In genomic region chr7:27592217-27592929, GRCm38 (mm10) we compare ENCODE assay signal across 8 mouse cellular contexts. TPM values are rescaled to one million over a fixed set of nuclear protein-coding genes. Genes with fewer than 3 reads are reported as not detected.
DNase-seq lines count a peak whose midpoint lies in the region; ATAC-seq and TF ChIP-seq lines count a peak whose summit lies in the region.

No protein-coding gene starts in this region.

- H3K9me3 ChIP-seq in forebrain, embryonic 15.5 days: no peaks in the 10 kb centered on the region
- H3K9me3 ChIP-seq in intestine, embryonic 16.5 days (ENCODE audit: control insufficient read depth, low read length): no peaks in the 10 kb centered on the region

- no peak for ATAC-seq in forebrain, embryonic 15.5 days (replicated peaks)
- ATAC-seq in intestine, embryonic 16.5 days: peak; percentile 43

- peak overlapping the region; percentile 72 for H3K4me3 ChIP-seq in forebrain, embryonic 15.5 days
- peak overlapping the region; percentile 81 for H3K4me3 ChIP-seq in intestine, embryonic 16.5 days (ENCODE audit: low read length)
- peak overlapping the region; percentile 91 for H3K4me3 ChIP-seq in lung, adult 2 months (replicated peaks; ENCODE audit: extremely low read depth, low read depth, low read length)
- H3K4me3 ChIP-seq in olfactory bulb, adult 2 months (ENCODE audit: insufficient read depth, low read depth, low read length): peak overlapping the region; percentile 84

- H3K4me2 ChIP-seq in forebrain, embryonic 15.5 days (replicated peaks): peak overlapping the region; percentile 74
- peak overlapping the region; percentile 67 for H3K4me2 ChIP-seq in intestine, embryonic 16.5 days (ENCODE audit: low read depth, low read length)

- no peaks in the 10 kb centered on the region for H3K27me3 ChIP-seq in forebrain, embryonic 15.5 days
- H3K27me3 ChIP-seq in intestine, embryonic 16.5 days (replicated peaks; ENCODE audit: control insufficient read depth, insufficient read depth, low read length): no peaks in the 10 kb centered on the region

- H3K9ac ChIP-seq in forebrain, embryonic 15.5 days (replicated peaks): peak overlapping the region; percentile 91
- H3K9ac ChIP-seq in intestine, embryonic 16.5 days (ENCODE audit: low read depth, low read length): peak overlapping the region; percentile 92

- 2% methylated on average over 17 of the region's 17 CpGs for WGBS in forebrain, embryonic 15.5 days
- 2% methylated on average over 17 of the region's 17 CpGs for WGBS in intestine, embryonic 16.5 days
- WGBS in lung, adult 2 months: 3% methylated on average over 17 of the region's 17 CpGs
- WGBS in olfactory bulb, adult 2 months: 1% methylated on average over 17 of the region's 17 CpGs

- peak overlapping the region; percentile 99 for H3K27ac ChIP-seq in forebrain, embryonic 15.5 days (replicated peaks)
- H3K27ac ChIP-seq in intestine, embryonic 16.5 days (ENCODE audit: low read length): peak overlapping the region; percentile 98
- H3K27ac ChIP-seq in olfactory bulb, adult 2 months (ENCODE audit: insufficient read depth, low read depth, low read length): peak overlapping the region; percentile 95

- peak; percentile 41 to 62 for DNase-seq in lung, adult 18-20 months
- DNase-seq in lung, postnatal 4 days: no peak
- peak; percentile 35 for DNase-seq in adipocyte (ENCODE audit: low spot score)
- no peak for DNase-seq in lung, adult 2 months
- DNase-seq in gastrocnemius, postnatal 4 days (ENCODE audit: low spot score in 2 of 2): no peak

- TF ChIP-seq POLR2A in lung, adult 2 months (IDR thresholded peaks at IDR 0.05; ENCODE audit: borderline replicate concordance, extremely low read depth, low read depth, low read length): 0 out of 2 replicates have a peak, but pooled peaks have one; percentile 11
- TF ChIP-seq POLR2A in olfactory bulb, adult 2 months (IDR thresholded peaks at IDR 0.05; ENCODE audit: insufficient read depth, low read depth, low read length): no peak

- no peaks in the 10 kb centered on the region for H3K36me3 ChIP-seq in forebrain, embryonic 15.5 days
- H3K36me3 ChIP-seq in intestine, embryonic 16.5 days (ENCODE audit: control insufficient read depth, insufficient read depth, low read length): no peaks in the 10 kb centered on the region

- peaks cover 16% of the 10 kb centered on the region for H3K4me1 ChIP-seq in forebrain, embryonic 15.5 days
- peaks cover 25% of the 10 kb centered on the region for H3K4me1 ChIP-seq in intestine, embryonic 16.5 days (ENCODE audit: control insufficient read depth, insufficient read depth, low read length)
- peaks cover 9% of the 10 kb centered on the region for H3K4me1 ChIP-seq in lung, adult 2 months (ENCODE audit: control insufficient read depth, insufficient read depth, low read length)
- peaks cover 20% of the 10 kb centered on the region for H3K4me1 ChIP-seq in olfactory bulb, adult 2 months (ENCODE audit: control insufficient read depth, insufficient read depth, low read length)

- no peak for TF ChIP-seq CTCF in lung, adult 2 months (IDR thresholded peaks at IDR 0.05; ENCODE audit: insufficient read depth, low read length)
- TF ChIP-seq CTCF in olfactory bulb, adult 2 months (IDR thresholded peaks at IDR 0.05; ENCODE audit: insufficient read depth, low read depth, low read length): no peak

RNA-seq across cellular contexts. Expression of gene Akt2, which starts 1.0 kb away (rescaled TPM):
- 94.2 and 97.1 TPM in 2 replicates for polyA plus RNA-seq in forebrain, embryonic 15.5 days (2015; fragmentation: Nextera tagmentation; extraction: Ambion mirVana)
- 58.5 and 60.3 TPM in 2 replicates for polyA plus RNA-seq in intestine, embryonic 16.5 days (2015; fragmentation: Nextera tagmentation; extraction: Ambion mirVana)
- 81.4 and 101 TPM in 2 replicates for polyA plus RNA-seq in lung, adult 2 months (2012; rRNA removed)
- polyA plus RNA-seq in olfactory bulb, adult 2 months (2012; ENCODE audit: insufficient read depth, insufficient read length, low replicate concordance, missing spikeins): not detected in 2 replicates
- total RNA-seq in gastrocnemius, postnatal 4 days (2021): 100 to 1,000 TPM; 183 to 188 TPM

RNA-seq across cellular contexts. Expression of gene 2310022A10Rik, which starts 39.3 kb away (rescaled TPM):
- polyA plus RNA-seq in forebrain, embryonic 15.5 days (2015; fragmentation: Nextera tagmentation; extraction: Ambion mirVana): 36.9 and 38.9 TPM in 2 replicates
- polyA plus RNA-seq in intestine, embryonic 16.5 days (2015; fragmentation: Nextera tagmentation; extraction: Ambion mirVana): 21.5 and 21.8 TPM in 2 replicates
- polyA plus RNA-seq in lung, adult 2 months (2012; rRNA removed): 22.4 and 28.5 TPM in 2 replicates
- polyA plus RNA-seq in olfactory bulb, adult 2 months (2012; ENCODE audit: insufficient read depth, insufficient read length, low replicate concordance, missing spikeins): not detected in 2 replicates
- 100 to 1,000 TPM; 100 to 115 TPM for total RNA-seq in gastrocnemius, postnatal 4 days (2021)

RNA-seq across cellular contexts. Expression of gene Pld3, which starts 39.4 kb away (rescaled TPM):
- polyA plus RNA-seq in forebrain, embryonic 15.5 days (2015; fragmentation: Nextera tagmentation; extraction: Ambion mirVana): 95.7 and 106 TPM in 2 replicates
- 65.6 and 73.0 TPM in 2 replicates for polyA plus RNA-seq in intestine, embryonic 16.5 days (2015; fragmentation: Nextera tagmentation; extraction: Ambion mirVana)
- 180 and 201 TPM in 2 replicates for polyA plus RNA-seq in lung, adult 2 months (2012; rRNA removed)
- not detected in 2 replicates for polyA plus RNA-seq in olfactory bulb, adult 2 months (2012; ENCODE audit: insufficient read depth, insufficient read length, low replicate concordance, missing spikeins)
- 10 to 100 TPM; 45.0 to 47.7 TPM for total RNA-seq in gastrocnemius, postnatal 4 days (2021)

Comparison
In these comparisons a context has a peak if more than half of its experiments do, and no peak if none do; other contexts are left out.
1. DNase-seq: peak in lung, adult 18-20 months (2 of 2) and adipocyte (single experiment); none in lung, postnatal 4 days (0 of 2), lung, adult 2 months (single experiment) and gastrocnemius, postnatal 4 days (0 of 2).
2. RNA of gene 2310022A10Rik, which starts 39.3 kb away (polyA plus RNA-seq): 36.9 to 38.9 TPM in forebrain, embryonic 15.5 days, 22.4 to 28.5 TPM in lung, adult 2 months and 21.5 to 21.8 TPM in intestine, embryonic 16.5 days; not detected in olfactory bulb, adult 2 months; every median in the first group is over 10 times any median in the second.
3. RNA of gene Pld3, which starts 39.4 kb away (polyA plus RNA-seq): 180 to 201 TPM in lung, adult 2 months, 95.7 to 106 TPM in forebrain, embryonic 15.5 days and 65.6 to 73.0 TPM in intestine, embryonic 16.5 days; not detected in olfactory bulb, adult 2 months; every median in the first group is over 10 times any median in the second.
4. Peak in every context shown above with its lines, with median percentiles within 50 percentile points of each other: H3K27ac ChIP-seq and H3K4me3 ChIP-seq.